Mouse (Mus musculus): ENCODE data around the gene Csad.

The Csad gene

DNA sequence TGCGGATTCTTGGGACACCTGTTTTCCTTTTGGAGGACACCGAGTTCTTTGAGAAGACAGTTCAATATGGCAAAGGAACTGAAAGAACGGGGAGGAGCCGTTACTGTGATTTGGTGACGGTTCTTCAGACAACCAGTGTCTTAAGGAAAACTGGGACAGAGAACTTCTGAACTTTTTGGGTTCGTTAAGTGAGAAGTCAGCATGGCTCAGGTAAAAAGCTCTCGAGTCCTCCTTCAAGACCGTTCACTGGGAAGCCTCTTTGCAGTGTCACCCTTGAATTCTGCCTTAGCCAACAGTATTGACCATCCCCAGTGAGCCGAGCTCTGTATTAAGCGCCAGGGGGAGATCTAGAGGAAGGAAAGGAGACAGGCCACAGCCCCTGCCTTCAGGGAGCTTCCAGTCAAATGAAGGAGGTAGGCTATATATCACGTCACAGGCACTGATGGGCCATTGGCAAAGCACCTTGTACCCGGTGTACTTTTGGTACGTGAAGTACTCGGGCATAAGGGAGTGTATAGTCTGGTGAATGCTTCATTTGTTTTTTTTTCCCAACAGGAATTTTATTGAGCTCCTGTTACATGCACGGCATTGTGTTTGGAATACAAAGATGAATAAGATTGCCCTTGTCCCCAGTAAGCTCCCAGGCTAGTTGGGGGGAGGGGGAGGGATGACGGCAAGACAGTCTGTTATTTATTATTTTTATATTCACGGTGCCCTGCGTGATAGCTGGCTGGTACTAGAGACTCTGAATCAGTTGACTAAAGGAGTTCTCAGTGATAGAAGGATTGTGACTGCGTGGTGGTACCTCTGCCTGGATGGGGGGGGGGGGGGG lies at the start of gene Csad:
TSS of gene Csad (minus strand) at position 51 of the 832 bp plus-strand sequence.
- DNase-seq (ENCODE audit: low spot score in 2 of 2) = no peak

DNA sequence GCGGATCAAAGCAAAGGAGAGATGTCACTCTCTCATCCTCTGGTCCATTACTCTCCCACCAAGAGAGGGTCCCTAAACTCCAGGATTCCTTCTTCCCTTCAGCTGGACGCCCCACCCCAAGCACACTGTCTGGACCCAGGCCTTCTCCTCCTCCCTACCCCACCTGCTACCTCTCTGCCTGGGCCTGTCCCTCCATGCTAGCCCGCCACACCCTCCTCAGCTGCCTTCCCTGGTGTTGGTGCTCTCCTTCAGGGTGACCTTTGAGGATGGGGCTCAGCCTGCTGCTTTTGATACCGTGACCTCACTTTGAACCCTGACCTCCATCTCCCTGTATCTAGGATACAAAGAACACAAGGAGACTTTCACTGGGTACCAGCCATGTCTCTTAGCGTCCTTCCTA lies 46.0 kb upstream of the Csad start:
- no peak for DNase-seq (ENCODE audit: low spot score in 2 of 2)

DNA sequence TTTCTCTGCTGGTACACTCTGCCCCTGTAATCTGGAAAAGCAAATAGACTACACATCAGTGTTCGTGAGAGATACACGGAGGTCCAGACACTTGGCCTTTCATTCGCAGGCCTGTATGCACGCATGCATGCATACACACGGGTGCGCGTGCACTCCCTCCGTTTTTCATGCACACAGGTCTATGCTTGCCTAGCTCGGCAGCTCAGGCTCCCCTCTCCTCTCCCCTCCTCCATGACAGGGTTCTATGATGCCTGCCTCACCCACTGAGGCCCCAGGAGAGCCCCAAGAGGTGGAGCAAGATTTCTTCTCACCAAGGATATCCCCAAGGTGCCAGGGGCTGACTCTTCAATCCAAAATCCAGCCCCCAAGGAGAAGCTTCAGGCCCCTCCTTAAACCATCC lies 45.4 kb upstream of the Csad start:
- DNase-seq (ENCODE audit: low spot score in 2 of 2) = no peak

DNA sequence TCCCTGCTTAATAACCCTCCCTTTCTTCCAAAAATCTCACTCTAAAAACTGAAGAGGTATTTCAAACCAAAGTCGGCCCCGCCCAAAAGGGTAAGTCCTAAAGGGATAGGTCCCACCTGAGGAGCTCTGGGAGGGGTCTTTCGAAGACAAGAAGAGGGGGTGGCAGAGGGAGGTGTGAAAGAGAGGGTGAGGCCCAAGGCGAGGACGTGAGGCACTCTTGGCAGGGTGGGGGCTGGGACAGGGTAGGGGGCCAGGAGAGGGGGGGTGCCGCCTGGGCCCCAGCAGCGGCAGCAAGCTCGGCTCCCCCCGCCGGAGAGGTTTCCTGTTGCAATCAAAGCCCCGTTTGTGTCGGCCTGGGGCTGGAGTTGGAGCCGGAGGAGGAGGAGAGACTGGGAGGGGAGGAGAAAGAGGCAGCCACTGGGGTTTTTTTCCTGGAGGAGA lies 44.7 kb upstream of the Csad start:
- no peak for DNase-seq (ENCODE audit: low spot score in 2 of 2)

DNA sequence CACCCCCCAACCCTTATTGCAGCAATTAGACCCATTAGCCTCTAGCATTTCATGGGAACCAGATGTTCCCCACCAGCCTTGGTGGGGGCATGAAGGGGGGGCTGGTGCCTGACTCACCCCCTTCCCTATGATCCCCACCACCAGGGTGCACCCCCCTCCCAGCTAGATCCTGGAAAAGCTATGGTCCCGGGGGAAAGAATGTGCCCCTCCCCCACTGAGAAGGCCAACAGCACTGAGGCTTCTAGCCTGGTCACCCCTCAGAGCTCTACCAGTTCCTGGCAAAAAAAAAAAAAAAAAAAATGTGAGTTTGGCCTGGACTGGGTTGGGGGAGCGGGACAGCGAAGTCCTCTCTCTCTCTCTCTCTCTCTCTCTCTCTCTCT lies 44.3 kb upstream of the Csad start:
- no peak for DNase-seq (ENCODE audit: low spot score in 2 of 2)

DNA sequence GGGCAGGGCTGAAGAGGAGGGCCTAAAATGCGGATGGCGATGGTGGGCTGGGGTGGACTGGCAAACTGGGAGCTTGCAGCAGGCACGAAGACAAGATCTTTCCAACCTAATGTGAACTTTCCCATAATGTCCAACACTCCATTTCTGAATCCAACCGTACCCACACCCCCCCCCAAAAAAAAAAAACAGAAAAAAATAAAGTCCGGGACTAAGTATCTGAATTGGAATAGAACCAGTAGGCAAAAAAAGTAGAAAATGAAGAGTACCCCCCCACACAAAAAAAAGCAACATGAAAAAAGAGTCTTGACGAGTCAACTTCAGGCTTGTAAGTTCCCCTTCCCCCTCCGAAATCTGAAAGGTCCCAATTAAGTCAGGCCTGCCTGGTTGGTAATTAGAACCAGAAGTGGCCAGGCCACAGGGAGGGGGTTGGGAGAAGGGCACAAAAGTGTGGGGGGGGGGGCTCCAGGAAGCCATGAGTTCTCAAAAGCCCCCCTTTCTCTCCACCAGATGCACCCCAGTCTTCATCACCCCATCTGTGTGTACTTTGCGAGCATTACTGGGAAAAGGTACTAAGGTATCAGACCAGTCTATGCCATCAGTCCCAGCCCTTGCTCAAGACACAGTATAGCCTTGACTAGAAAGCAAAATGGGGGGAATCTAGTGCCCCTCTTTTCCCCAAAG lies 43.7 kb upstream of the Csad start:
- DNase-seq (ENCODE audit: low spot score in 2 of 2) = no peak

DNA sequence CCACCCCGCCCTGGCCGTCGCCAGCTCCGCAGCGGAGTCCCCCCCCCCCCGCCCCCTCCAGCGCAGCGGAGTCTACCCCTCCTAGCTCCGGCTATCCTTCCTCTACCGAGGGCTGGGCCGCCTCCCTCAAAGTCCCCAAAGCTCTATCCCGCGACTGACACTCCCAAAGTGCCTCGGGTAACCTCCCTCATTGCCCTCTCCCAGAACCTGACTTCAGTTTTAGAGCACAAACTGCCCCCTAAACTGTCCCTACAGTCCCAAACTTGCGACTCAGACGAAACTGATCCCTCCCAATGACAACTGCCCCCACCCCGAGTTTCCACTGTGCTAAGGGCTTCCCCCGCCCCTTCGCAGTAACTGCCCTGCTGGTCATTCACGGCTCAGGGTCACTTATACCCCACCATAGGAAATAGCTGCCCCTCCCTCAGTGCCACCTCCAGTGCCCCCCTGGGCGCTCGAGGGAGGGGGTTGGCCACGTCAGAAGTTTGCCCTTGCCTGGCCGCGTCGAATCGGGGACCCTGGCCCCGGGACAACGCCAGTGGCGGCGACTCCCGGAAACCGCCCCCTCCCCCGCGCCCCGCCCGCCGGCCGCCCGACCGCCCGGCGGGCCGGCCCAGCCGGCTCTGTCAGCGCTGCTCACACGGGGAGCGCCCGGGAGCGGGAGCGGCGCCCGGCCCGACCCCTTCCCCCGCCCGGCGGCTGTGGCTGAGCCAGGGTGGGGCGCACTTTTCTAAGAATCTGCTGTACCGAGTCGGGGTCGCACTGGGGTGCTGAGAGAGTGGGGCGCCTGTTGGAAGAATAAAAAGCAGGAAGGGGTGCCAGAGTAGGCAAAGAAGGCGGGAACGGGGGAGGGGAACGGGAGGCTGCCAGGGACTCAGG lies 43.0 kb upstream of the Csad start:
- DNase-seq (ENCODE audit: low spot score in 2 of 2) = peak; percentile 59 to 76

DNA sequence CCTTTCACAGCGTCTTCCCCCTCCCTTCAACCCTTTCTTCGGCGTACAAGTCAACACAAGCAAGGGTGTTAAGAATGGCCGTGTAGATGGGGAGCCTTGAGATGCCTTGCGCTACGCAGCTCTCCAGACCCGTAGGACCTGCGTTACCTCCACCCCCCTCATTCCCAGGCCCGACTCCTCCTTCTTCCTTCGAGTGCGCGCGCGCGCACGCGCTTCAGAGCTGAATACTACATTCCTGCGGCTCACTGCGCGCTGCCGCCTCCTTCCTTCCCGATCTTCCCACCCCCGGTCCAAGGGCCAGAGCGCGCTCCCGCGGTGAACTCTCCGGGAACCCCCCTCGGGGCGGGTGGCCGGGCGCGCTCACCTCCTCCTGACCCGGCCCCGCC lies 42.3 kb upstream of the Csad start:
- DNase-seq (ENCODE audit: low spot score in 2 of 2) = peak; percentile 66 to 71

DNA sequence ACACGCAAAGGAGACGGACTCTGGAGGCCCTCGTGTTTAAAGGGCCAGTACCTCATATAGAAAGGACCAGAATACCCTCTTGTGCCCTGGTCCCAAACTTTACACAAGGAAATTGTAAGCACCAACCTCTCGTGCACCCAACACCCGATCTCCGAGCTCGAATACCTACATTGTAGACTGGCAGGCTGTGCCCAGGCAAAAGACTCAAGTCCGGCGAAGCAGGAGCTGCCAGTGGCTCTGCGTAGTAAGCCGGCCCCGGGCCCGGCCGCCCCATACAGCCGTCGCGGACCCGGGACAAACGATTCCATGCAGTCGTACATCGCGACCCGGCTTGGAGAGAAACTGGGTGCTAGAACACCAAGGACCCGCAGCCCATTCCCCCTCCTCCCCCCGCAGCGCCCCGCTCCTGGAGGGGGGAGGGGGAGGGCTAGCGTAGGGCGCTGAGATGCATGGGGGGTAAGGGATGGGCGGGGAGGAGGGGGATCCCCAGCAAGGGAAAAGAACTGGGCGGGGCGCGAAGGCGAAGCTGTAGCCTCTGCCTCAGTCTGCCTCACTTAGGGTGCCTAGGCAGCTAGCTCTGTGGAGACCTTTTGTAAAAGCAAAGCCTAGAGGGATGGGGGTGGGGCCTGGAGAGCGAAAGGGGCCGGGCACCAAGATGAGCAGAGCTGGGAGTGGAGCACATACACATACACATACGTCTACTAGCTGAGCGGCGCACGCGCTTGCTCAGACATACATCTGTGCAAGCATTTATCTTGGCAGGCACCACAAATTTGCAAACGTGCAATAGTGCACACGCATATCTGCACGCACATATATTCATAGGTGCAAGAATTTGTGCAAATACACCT lies 41.6 kb upstream of the Csad start:
- peak; percentile 59 to 65 for DNase-seq (ENCODE audit: low spot score in 2 of 2)

DNA sequence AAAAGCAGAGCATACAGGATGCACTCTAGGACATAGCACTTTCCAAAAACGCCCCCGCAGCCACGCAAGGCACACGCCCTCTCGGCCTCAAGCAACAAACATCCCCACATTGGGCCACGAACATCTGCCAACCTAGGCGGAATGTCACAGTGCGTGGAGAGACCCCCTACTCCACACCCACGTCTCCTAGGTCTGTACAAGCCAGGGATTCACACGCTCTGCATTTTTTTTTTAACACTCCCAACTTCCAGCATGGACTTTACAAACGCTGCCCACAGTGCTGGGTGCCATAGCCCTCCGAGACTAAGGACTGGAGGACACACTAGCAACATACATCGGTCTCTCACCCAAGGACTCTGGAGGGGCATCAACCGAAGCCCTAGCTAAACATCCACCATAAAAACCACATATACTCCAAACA lies 40.9 kb upstream of the Csad start:
- DNase-seq (ENCODE audit: low spot score in 2 of 2) = no peak

DNA sequence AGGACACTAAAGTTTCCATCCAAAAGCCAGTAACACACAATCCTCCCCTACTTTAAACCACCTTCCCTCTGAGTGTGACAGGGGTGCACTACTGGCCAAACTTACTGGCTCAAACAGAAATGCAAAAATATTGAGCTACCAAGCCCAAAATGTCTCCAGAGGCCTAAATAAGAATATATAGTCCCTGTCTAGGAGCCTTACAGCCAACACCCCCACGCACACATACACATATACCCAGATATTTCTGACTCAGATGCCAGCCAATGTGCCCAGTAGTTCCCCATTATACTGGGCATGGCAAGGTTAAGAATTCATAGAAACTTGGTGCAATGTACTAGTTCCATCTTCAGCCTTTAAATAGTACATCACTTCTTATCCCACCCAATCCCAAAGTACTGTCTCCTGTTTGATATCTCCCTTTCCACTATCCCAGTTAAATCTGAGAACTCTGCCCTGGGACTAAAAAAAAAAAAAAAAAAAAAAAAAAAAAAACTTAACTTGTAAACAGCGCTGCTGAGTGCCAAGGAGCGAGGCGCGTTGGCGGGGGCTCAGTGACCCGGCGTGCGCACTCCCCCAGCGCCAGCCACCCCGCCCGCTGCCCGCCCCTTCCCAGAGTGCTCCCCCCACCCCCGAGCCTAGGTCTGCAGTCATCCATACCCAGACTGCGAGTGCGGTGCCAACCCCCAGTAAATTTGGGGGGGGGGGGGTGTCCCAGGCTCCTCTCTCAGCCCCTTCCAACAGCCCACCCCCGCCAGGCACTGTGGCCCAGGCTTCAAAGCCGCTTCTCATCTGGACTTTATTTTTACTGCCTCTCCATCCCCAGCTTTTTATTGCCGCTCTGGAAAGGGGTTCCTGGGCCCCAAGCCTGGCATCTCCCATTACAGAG lies 40.0 kb upstream of the Csad start:
- DNase-seq (ENCODE audit: low spot score in 2 of 2) = no peak

DNA sequence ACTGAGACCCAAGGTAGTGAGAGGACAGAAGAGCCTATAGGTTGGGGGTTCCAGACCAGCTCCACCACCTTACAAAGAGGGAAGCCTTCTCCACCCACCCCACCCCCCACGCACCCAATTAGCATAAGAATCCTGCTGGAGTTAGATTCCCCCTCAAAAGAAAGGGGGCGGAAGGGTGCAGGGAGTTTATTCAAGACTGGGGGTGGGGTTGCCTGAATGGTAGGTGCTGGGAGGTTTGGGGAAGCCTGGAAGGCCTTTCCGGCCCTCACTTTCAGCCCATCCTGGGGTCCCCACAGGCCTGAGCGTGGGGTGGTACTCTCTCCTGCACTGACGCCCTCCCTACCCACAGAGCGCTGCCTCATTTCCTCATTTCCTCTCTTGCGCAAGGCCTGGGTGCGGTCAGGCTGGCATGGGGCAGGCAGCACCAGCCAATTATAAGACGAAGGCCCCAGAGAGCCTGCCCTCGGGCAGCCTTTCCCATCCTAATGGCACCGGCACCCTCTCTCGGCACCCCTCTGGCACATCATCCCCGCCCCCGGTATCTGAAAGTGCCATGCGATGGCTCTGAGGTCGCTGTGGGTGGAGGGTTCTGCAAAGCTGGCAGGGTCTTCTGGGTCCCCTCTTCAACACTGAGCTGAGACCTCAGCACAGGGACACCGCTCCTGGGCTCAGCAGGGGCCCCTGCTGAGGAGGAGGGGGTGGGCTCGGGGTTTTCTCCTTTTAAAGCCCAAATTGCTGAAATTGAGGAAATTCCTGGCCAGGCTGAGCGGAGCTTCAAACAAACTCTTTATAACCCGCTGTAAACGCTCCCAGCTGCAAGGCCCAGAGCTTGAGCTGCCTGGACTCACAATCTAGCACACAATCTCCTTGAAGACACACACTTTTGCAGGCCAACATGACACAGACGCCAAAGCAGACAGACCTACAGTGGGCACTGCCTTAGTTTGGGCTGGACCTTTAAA lies 39.0 kb upstream of the Csad start:
- peak; percentile 53 to 62 for DNase-seq (ENCODE audit: low spot score in 2 of 2)

DNA sequence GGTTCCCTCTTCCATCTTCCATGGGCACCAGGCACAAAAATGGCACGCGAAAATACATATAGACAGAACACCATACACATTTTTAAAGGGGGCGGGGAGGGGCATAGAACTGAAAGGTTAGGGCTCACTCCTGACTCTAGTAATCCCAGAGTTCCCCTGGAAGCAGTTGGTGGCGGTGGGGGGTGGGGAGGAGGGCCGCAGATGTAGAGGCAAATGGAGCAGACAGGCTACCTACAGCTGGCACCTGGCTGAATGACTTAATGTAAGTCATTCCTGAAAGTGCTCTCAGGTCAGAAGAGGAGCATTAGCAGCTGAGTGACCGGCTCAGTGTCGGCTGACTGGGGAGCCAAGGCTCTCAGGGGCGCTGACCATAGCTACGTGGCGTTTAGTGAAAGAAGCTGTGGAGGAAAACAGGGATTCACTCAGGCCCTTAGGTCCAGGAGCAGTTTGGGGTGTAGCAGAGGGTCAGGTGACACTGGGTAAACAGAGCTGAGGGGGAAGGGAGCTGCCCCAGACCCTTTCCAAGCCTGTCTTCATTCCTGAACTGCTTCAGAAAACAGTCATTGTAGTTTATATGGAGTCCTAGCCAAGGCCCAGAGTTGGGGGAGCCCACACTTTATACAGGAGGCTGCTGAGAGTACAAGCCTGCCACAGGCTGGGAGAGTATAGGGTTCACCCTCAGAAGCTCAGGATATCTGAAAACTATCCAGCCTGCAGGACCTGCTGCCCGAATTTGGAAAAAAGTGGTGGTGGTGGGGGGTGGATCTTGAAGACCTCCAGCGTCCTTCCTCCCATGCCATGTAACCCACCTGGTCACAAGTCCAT lies 38.1 kb upstream of the Csad start:
- DNase-seq (ENCODE audit: low spot score in 2 of 2) = no peak

DNA sequence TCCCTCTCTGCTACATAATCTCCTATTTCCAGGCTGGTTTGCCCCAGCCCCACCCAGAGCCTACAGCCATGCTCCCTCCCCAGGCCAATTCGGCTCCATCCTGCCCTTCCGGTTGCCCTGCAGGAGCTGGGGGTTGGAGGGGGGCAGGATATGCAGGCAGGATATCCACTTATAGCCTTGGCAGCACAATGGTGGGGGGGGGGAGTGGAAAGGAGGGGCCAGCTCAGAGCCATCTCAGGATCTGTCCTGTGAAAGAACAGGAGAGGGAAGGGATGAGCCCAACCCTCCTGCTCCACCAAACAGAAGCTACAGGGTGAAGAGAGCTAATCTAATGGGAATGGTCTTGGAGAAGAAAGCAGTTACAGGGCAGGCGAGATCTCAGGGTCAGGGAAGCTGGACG lies 36.1 kb upstream of the Csad start:
- no peak for DNase-seq (ENCODE audit: low spot score in 2 of 2)

DNA sequence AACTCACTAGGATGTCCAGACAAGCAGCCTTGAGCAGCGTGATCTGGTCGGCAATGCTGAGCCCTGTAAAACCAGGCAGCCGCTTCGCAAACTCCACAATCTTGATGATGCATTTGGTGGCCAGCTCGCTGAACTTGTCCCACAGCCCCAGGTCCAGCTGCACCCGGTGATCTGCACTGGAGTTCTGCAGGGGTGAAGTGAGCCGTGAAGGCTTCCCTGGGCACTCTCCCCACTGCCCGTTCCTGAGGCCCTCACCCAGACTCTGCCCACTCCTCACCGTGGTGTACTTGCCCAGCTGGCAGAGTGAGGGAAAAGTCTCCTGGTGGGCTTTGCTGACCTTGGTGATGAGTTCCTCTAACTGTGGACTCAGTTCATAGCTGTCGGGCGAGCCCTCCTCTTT lies 35.3 kb upstream of the Csad start:
- DNase-seq (ENCODE audit: low spot score in 2 of 2) = no peak

DNA sequence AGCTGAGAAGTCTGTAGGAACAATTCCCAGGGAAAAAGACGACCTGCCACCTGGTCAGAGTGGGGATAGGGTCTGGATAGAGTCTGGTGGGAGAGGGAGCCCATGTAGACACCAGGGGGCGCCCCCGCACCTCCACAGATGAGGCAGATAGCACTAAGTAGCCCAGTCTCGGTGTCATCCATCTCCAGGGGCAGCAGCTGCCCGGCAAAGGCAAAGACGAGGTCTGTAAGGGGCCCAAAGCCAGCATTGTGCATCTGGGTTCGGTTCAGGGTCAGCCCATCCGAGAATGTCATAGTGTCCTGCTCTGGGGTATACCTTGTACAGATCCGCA lies 34.7 kb upstream of the Csad start:
- DNase-seq (ENCODE audit: low spot score in 2 of 2) = peak; percentile 74 to 83

DNA sequence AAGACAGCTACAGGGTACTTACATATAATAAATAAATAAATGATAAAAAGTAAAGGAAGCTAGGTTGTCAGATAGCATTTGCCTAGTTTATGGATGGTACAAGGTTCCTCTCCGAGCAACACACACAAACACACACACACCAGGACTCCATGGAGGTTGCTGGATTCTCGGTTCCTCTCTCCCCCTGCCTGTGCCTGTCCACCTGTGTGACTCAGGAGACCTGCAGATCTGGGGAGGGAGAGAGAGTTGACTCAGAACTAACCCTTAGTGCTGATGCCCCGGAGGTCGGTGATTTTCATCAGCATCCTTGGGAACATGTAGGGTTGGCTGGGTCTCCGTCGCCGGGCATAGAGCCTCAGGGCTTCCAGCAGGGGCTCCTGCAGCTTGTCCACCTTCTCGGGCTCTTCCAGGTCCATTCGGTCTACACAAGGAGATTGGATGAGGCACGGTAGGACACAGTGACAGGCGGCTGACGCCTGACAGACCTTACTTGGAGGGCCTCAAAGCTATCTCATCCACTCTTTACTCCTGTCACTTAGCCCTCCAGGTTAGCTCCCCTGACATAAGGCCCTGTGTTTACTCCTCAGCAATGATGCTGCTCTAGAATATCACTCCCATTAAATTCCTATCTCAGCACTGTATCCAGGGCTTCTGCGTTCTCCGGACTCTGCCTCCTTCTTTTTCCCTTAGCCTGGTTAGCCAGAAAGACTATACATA lies 34.2 kb upstream of the Csad start:
- no peak for DNase-seq (ENCODE audit: low spot score in 2 of 2)
